In genomic region chr9:60186948-60187347, GRCm38 (mm10) we compare ENCODE assay signal across 19 mouse cellular contexts.
DNase-seq lines count a peak whose midpoint lies in the region; ATAC-seq lines count a peak whose summit lies in the region.
"Had no signal": no experiment of that assay in that cellular context is flagged by ENCODE, and none has a peak within 500 bp of the region (broad histone marks: within the 10 kb centered on the region; RNA-seq: fewer than 3 reads in every experiment).

No protein-coding gene starts in this region.

- H3K27ac ChIP-seq in embryonic facial prominence, embryonic 14.5 days (replicated peaks; ENCODE audit: low read depth, low read length) = no peak overlapping the region
- no peak overlapping the region for H3K27ac ChIP-seq in embryonic facial prominence, embryonic 10.5 days (replicated peaks)
- H3K27ac ChIP-seq in heart, embryonic 16.5 days (ENCODE audit: low read length) = peak overlapping the region; percentile 37; the same call in 1 of the 2 replicates
- H3K27ac ChIP-seq: heart, adult 2 months; kidney, postnatal 0 days; limb, embryonic 15.5 days; lung, embryonic 15.5 days; midbrain, embryonic 15.5 days had no signal

- no peak overlapping the region for H3K4me2 ChIP-seq in embryonic facial prominence, embryonic 14.5 days (ENCODE audit: low read depth, low read length)
- no peak overlapping the region for H3K4me2 ChIP-seq in heart, embryonic 16.5 days (ENCODE audit: low read depth, low read length)
- H3K4me2 ChIP-seq: limb, embryonic 15.5 days; lung, embryonic 15.5 days; midbrain, embryonic 15.5 days had no signal

- no peak overlapping the region for H3K9ac ChIP-seq in embryonic facial prominence, embryonic 14.5 days (ENCODE audit: low read depth, low read length)
- no peak overlapping the region for H3K9ac ChIP-seq in heart, embryonic 16.5 days (ENCODE audit: low read length)
- H3K9ac ChIP-seq: limb, embryonic 15.5 days; lung, embryonic 15.5 days; midbrain, embryonic 15.5 days had no signal

- DNase-seq in embryonic facial prominence, embryonic 14.5 days (ENCODE audit: low spot score) = peak; percentile 29
- DNase-seq in embryonic facial prominence, embryonic 10.5 days (ENCODE audit: low spot score) = no peak
- no peak for DNase-seq in heart, postnatal 14 days
- DNase-seq in right cerebral cortex, adult 2 months (ENCODE audit: low spot score in 2 of 2) = peak; percentile 15 to 22
- no peak for DNase-seq in right cerebral cortex, postnatal 4 days
- peak; percentile 32 for DNase-seq in telencephalon, adult 2 months (ENCODE audit: low read depth, low spot score)
- DNase-seq in c-Kit-positive CD71-positive TER-119-positive erythroid progenitor cells, embryonic 14.5 days (ENCODE audit: low spot score) = no peak
- DNase-seq: cerebellum, postnatal 10 days; embryo, embryonic 11 days; thymus, adult 18-20 months had no signal

- WGBS in embryonic facial prominence, embryonic 14.5 days = 67% methylated on average over 7 of the region's 7 CpGs
- 88% methylated on average over 7 of the region's 7 CpGs for WGBS in embryonic facial prominence, embryonic 10.5 days
- whole genome bisulfite sequencing in heart, embryonic 16.5 days = 60% methylated on average over 7 of the region's 7 CpGs

- no peaks in the 10 kb centered on the region for H3K36me3 ChIP-seq in embryonic facial prominence, embryonic 14.5 days (ENCODE audit: control insufficient read depth, insufficient read depth, low read length)
- H3K36me3 ChIP-seq in embryonic facial prominence, embryonic 10.5 days (replicated peaks) = no peaks in the 10 kb centered on the region
- no peaks in the 10 kb centered on the region for H3K36me3 ChIP-seq in heart, embryonic 16.5 days (ENCODE audit: control insufficient read depth, insufficient read depth)
- H3K36me3 ChIP-seq: limb, embryonic 15.5 days; lung, embryonic 15.5 days; midbrain, embryonic 15.5 days had no signal

- ATAC-seq in embryonic facial prominence, embryonic 14.5 days (ENCODE audit: low read depth) = no peak
- no peak for ATAC-seq in heart, embryonic 16.5 days (replicated peaks; ENCODE audit: extremely low read depth, insufficient read depth, low FRiP score)
- ATAC-seq: activated CD4-positive, CD25-positive, alpha-beta regulatory T cell, adult 4 months; forebrain, embryonic 16.5 days; midbrain, embryonic 15.5 days had no signal

- no peaks in the 10 kb centered on the region for H3K4me1 ChIP-seq in embryonic facial prominence, embryonic 14.5 days (ENCODE audit: control insufficient read depth, insufficient read depth, low read length)
- H3K4me1 ChIP-seq in embryonic facial prominence, embryonic 10.5 days = peaks cover 23% of the 10 kb centered on the region
- peaks cover 7% of the 10 kb centered on the region; the same call in 1 of the 2 replicates for H3K4me1 ChIP-seq in heart, embryonic 16.5 days (ENCODE audit: control insufficient read depth, insufficient read depth, low read length)
- H3K4me1 ChIP-seq: lung, embryonic 15.5 days; midbrain, embryonic 15.5 days had no signal

- no peak overlapping the region for H3K4me3 ChIP-seq in embryonic facial prominence, embryonic 14.5 days (ENCODE audit: low read depth, low read length)
- no peak overlapping the region for H3K4me3 ChIP-seq in embryonic facial prominence, embryonic 10.5 days
- H3K4me3 ChIP-seq in heart, embryonic 16.5 days (ENCODE audit: low read length) = no peak overlapping the region
- H3K4me3 ChIP-seq: erythroblast, embryonic 14.5 days; heart, adult 2 months; limb, embryonic 15.5 days; lung, embryonic 15.5 days; midbrain, embryonic 15.5 days had no signal

- no peaks in the 10 kb centered on the region for H3K27me3 ChIP-seq in embryonic facial prominence, embryonic 14.5 days (replicated peaks; ENCODE audit: control insufficient read depth, insufficient read depth, low read length)
- no peaks in the 10 kb centered on the region for H3K27me3 ChIP-seq in embryonic facial prominence, embryonic 10.5 days (replicated peaks; ENCODE audit: low read depth, poor library complexity, severe bottlenecking)
- H3K27me3 ChIP-seq in heart, embryonic 16.5 days (ENCODE audit: control insufficient read depth, insufficient read depth, low read length) = no peaks in the 10 kb centered on the region
- H3K27me3 ChIP-seq: limb, embryonic 15.5 days; lung, embryonic 15.5 days; midbrain, embryonic 15.5 days had no signal

- no peaks in the 10 kb centered on the region for H3K9me3 ChIP-seq in embryonic facial prominence, embryonic 14.5 days (ENCODE audit: control insufficient read depth, low read length)
- no peaks in the 10 kb centered on the region for H3K9me3 ChIP-seq in embryonic facial prominence, embryonic 10.5 days
- H3K9me3 ChIP-seq in heart, embryonic 16.5 days (replicated peaks; ENCODE audit: control insufficient read depth, low read length) = no peaks in the 10 kb centered on the region
- H3K9me3 ChIP-seq: limb, embryonic 15.5 days; lung, embryonic 15.5 days; midbrain, embryonic 15.5 days had no signal

- intact Hi-C loops in heart, postnatal 14 days (cut with DNase I) = no loop called here

Comparison
In these comparisons a context has a peak if more than half of its experiments do, and no peak if none do; other contexts are left out.
1. DNase-seq: peak in embryonic facial prominence, embryonic 14.5 days (single experiment), right cerebral cortex, adult 2 months (2 of 2) and telencephalon, adult 2 months (single experiment); none in embryonic facial prominence, embryonic 10.5 days (single experiment), heart, postnatal 14 days (0 of 2), right cerebral cortex, postnatal 4 days (single experiment) and c-Kit-positive CD71-positive TER-119-positive erythroid progenitor cells, embryonic 14.5 days (single experiment).